Mouse (Mus musculus) stomach, embryonic 16.5 days (tissue): ENCODE measurements around the gene AK157302. TPM values are rescaled to one million over a fixed set of nuclear protein-coding genes. Genes with fewer than 3 reads are reported as not detected.
"Not testable (repeated sequence)": the region's sequence is repeated elsewhere in the genome, so short reads cannot be mapped to it uniquely, and the experiment has no call there.

Source experiments
- ATAC-seq: fragments of 200-750 bp; cut with Nextera tagmentation; 2 replicates; pipeline ENCODE4 v1.8.0; 2017; ENCODE audit warnings: moderate number of reproducible peaks, moderate TSS enrichment; ENCODE audit not compliant: insufficient read depth, low FRiP score
- H3K27ac ChIP-seq: fragments of 300-500 bp; sonication (generic); 2 replicates; pipeline ENCODE4 v1.5.1; 2014; ENCODE audit warnings: low read length
- H3K27me3 ChIP-seq: fragments of 300-500 bp; sonication (generic); 2 replicates; pipeline ENCODE4 v1.6.1; 2014; ENCODE audit warnings: low read length, control low read depth, mixed read lengths; ENCODE audit not compliant: control insufficient read depth, insufficient read depth
- H3K36me3 ChIP-seq: fragments of 300-500 bp; sonication (generic); 2 replicates; pipeline ENCODE4 v1.6.1; 2014; ENCODE audit warnings: low read length; ENCODE audit not compliant: control insufficient read depth, insufficient read depth
- H3K4me1 ChIP-seq: fragments of 300-500 bp; sonication (generic); 2 replicates; pipeline ENCODE4 v1.6.1; 2014; ENCODE audit warnings: low read length, control low read depth, mixed read lengths; ENCODE audit not compliant: control insufficient read depth, insufficient read depth
- H3K4me2 ChIP-seq: fragments of 300-500 bp; sonication (generic); 2 replicates; pipeline ENCODE4 v1.6.1; 2014; ENCODE audit warnings: low read depth, low read length, mixed read lengths
- H3K4me3 ChIP-seq: fragments of 300-500 bp; sonication (generic); replicated peaks from 2 replicates; pipeline ENCODE4 v1.5.1; 2014; ENCODE audit warnings: mild to moderate bottlenecking, low read length
- H3K9ac ChIP-seq: fragments of 300-500 bp; sonication (generic); 2 replicates; pipeline ENCODE4 v1.6.1; 2014; ENCODE audit warnings: low read length
- H3K9me3 ChIP-seq: fragments of 300-500 bp; sonication (generic); replicated peaks from 2 replicates; pipeline ENCODE4 v1.6.1; 2016; ENCODE audit warnings: low read length, control low read depth; ENCODE audit not compliant: control insufficient read depth
- WGBS: fragments of 180-500 bp; shearing (Covaris S2); extraction: QIAGEN DNeasy Blood & Tissue Kit; methylation state at CpG from one replicate; pipeline ENCODE4 v1.1.7; 2014; 5-methylcytosine and 5-hydroxymethylcytosine counted together
- polyA plus RNA-seq: library from polyadenylated mRNA; unstranded; fragments of >200 nt; fragmentation: Nextera tagmentation; extraction: Ambion mirVana; gene quantifications from 2 replicates; pipeline ENCODE4 v1.2.1, GENCODE M21; 2015

Gene AK157302
- polyA plus RNA-seq, 1 experiment from 2014 or later: 0.48 TPM

DNA sequence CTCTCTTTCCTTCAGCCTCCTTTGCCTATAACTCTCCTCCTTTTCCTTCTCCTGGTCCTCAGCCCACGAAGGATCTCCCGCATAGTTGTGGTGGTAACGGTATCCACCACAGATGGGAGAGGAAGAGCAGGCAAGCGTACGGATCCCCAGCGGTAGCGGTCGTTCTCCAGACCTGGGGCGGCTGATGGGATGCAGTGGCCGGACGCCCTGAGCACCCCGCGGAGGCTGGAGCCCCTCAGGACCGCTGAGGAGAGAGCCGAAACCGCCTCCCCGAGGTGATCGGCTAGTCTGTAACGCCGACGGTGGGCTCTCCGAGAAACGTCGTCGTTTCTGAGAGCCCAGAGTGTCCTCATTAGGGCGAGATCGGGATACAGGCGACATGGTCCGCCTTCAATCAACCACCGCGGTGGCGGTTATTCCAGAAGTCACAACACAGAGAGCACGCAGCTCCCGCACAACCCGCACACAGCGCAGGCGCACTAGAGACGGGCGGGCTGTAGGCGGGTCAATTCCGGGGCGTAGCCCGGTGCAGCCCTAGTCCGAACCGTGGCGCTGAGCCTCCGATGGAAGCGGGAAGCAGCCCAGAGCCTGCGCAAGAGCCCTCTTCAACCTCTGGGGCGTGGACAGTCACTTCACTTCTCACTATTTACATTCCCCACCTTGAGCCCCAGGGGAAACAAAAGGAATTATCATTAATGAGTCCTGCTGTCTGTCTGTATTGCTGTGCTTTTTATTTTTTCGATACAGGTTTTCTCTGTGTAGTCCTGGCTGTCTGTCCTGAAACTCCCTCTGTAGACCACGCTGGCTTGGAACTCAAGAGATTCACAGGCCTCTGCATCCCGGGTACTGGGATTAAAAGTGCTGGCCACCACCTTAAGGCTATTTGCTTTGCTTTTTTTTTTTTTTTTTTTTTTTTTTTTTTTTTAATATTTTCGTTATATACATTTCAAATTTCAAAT is 26.7 kb upstream of the AK157302 start, which contains the start of gene Nkapl:
TSS of gene Nkapl (minus strand) at position 449 of the 959 bp plus-strand sequence.
- H3K4me3 ChIP-seq: peak within 1 kb of the TSS; percentile 66

DNA sequence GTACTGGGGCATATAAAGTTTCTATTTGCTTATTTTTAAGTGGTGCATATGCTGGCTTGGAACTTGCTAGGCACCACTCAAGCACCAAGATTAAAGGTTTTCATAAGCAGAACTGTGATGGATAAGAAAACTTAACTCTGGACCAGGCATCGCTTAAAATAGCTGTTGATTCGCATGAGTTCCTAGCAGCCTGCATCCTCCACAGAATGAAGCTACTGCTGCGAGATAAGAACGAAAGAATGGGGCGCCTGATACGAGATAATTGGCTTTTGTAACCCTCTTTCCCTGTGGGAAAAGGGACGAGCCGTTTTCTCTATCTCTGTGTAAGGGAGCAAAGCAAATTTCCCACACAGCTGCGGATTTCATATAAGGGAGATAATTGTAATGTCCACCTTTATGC is 25.9 kb upstream of the AK157302 start:
- peak overlapping the region; percentile 97 for H3K4me2 ChIP-seq
- H3K4me3 ChIP-seq: no peak overlapping the region
- H3K36me3 ChIP-seq: no peaks in the 10 kb centered on the region
- H3K9me3 ChIP-seq: no peaks in the 10 kb centered on the region
- no peak overlapping the region for H3K9ac ChIP-seq
- H3K27ac ChIP-seq: no peak overlapping the region
- peaks cover 2% of the 10 kb centered on the region; the same call in 1 of the 2 replicates for H3K27me3 ChIP-seq
- no peaks in the 10 kb centered on the region for H3K4me1 ChIP-seq
- ATAC-seq: no peak
- 29% methylated on average over 9 of the region's 9 CpGs for WGBS

More for the DNA sequence above, 26.7 kb upstream of the AK157302 start, which contains the start of gene Nkapl:
- Histone ChIP-seq H3K9ac (peak within 1 kb of the TSS; percentile 83), H3K36me3 (no peaks in the 10 kb centered on the region), H3K4me2 (peak within 1 kb of the TSS; percentile 97), H3K4me1 (no peaks in the 10 kb centered on the region), H3K27ac (no peak within 1 kb of the TSS), H3K27me3 (peaks cover 2% of the 10 kb centered on the region; the same call in 1 of the 2 replicates), H3K9me3 (no peaks in the 10 kb centered on the region)
- peak; percentile 99 for ATAC-seq
- WGBS: 1% methylated on average over 54 of the region's 54 CpGs

DNA sequence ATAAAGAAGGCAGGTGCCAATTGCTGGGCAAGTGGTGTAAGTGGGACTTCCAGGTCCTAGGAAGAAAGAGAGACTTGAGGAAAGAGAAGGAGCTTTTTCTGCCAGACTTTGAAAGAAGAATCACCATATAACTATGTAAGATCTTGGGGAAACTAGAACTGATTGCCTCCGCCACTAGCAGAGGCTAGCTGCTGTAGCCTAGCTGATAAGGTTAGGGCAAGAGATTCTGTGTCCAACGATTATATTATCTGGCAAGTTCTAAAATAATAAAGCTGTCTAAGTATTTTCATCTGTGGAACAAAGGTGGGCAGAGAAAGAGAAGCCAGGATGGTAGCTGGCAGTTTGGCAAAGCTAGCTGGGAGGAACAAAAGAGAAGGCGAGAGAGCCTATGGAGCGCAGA is 22.6 kb upstream of the AK157302 start:
- Histone ChIP-seq H3K27me3 (peaks cover 2% of the 10 kb centered on the region; the same call in 1 of the 2 replicates), H3K36me3 (no peaks in the 10 kb centered on the region), H3K9me3 (no peaks in the 10 kb centered on the region), H3K4me1 (no peaks in the 10 kb centered on the region), H3K4me2 (no peak overlapping the region), H3K9ac (no peak overlapping the region), H3K4me3 (no peak overlapping the region), H3K27ac (no peak overlapping the region)
- 43% methylated on average over 4 of the region's 4 CpGs for WGBS
- no peak for ATAC-seq

DNA sequence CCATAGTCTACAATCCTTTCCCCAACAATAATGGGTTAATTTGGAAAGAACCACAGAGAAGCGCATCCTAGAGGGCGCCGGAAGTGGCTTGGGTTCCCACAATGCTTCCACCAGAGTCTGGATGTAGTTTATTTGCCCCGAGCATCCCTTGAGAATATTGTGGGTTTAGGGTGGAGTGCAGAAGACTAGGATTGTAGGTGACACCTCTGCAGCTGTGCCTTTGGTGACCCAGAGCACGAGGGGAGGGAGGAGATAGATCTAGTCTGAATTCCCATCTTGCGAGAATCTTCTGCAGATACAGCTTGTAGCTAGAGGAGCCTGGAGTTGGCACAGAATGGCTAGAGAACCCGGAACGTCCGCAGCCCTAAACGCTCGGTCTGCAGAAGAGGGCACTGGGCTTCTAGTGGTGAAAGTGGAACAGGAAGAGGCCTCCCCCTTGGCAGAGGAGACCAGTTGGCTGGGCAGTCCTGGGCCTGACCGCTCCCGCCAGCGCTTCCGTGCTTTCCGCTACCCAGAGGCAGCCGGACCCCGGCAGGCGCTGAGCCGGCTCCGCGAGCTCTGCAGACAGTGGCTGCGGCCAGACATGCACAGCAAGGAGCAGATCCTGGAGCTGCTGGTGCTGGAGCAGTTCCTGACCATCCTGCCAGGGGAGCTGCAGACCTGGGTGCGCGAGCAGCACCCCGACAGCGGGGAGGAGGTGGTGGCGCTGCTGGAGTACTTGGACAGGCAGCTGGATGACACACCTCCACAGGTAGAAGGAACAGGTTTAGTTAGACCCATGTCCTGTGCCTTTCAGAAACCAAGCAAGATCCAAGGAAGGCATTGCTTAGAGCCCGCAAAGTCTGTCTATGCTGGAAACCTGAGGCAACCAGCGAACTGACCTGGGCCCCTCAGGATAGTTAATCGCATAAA is 16.0 kb upstream of the AK157302 start, which contains the start of the genes Zkscan4 and Gm10065:
TSS of gene Zkscan4 (plus strand) at position 149 of the 912 bp plus-strand sequence.
TSS of gene Gm10065 (minus strand) at position 683 of the 912 bp plus-strand sequence.
- not testable (repeated sequence) for H3K4me1 ChIP-seq, H3K27me3 ChIP-seq, H3K9me3 ChIP-seq, H3K36me3 ChIP-seq
- H3K9ac ChIP-seq: peak within 1 kb of the TSS; percentile 78
- H3K4me3 ChIP-seq: peak within 1 kb of the TSS; percentile 71
- 2% methylated on average over 30 of the region's 31 CpGs for WGBS
- ATAC-seq: peak; percentile 83
- peak within 1 kb of the TSS; percentile 83 for H3K27ac ChIP-seq
- peak within 1 kb of the TSS; percentile 68 for H3K4me2 ChIP-seq

DNA sequence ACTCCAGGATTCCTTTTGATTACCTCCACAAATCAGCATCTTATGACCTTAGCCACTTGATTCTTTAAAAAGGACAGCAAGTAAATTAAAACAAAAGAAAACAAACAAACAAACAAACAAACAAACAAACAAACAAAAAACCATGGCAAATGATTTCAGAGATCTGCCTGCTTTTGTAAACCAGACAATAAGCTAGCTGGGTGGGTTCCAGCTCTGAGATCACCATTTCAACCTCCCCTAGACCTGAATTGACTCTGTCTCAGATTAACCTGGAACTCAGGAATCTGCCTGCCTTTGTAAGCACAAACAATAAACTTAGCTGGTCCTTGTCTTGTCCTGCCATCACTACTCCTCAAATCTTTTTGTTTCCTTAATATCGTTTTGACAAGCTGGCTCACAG is 8.1 kb upstream of the AK157302 start:
- H3K27me3 ChIP-seq: no peaks in the 10 kb centered on the region
- 89% methylated on average over 1 of the region's 1 CpGs for WGBS
- H3K36me3 ChIP-seq: no peaks in the 10 kb centered on the region
- no peak overlapping the region for H3K4me2 ChIP-seq
- H3K4me3 ChIP-seq: no peak overlapping the region
- ATAC-seq: no peak
- H3K9me3 ChIP-seq: 0 out of 2 replicates have a peak, but pooled peaks cover 4% of the 10 kb centered on the region
- H3K27ac ChIP-seq: no peak overlapping the region
- H3K4me1 ChIP-seq: no peaks in the 10 kb centered on the region
- no peak overlapping the region for H3K9ac ChIP-seq

DNA sequence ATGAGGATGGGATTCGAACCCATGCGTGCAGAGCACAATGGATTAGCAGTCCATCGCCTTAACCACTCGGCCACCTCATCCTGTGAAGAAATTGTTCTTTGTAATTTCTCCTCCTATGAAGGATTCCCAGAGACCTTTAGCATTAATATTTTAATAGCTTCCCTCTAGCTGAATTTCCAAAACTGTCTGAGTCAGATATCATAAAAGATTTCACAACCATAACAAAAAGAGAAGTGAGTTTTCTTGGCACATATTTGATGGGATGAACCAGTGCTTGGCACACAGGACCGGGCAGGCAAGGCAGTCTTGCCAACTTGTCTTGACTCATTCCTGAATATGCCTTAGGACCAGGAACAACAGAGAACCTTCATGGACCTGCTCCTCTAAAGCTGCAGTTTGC is 2.2 kb upstream of the AK157302 start:
- 89% methylated on average over 5 of the region's 5 CpGs for WGBS
- ATAC-seq: no peak

DNA sequence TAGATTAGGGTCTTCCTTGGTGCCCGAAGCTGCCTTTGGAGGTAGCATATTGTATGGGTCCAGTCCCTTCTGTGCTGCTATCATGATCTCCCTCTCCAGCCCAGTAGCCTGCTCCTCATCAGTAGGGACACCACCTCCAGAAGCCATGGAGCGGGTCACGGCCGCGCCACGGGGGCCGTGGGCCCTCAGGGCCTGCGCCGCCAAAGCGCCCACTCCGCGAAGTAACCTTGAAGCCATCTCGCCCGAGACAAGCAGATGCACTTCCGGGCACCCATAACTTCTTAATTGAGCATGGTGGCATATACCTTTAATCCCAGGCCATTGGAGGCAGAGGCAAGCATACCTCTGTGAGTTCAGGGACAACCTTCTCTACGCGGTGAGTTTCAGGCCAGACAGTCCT is 6.2 kb downstream of the AK157302 start, which contains the start of gene Gm11273:
TSS of gene Gm11273 (minus strand) at position 237 of the 400 bp plus-strand sequence.
- not testable (repeated sequence) for ATAC-seq, H3K4me3 ChIP-seq, H3K9ac ChIP-seq, H3K9me3 ChIP-seq, H3K4me2 ChIP-seq, H3K27ac ChIP-seq, H3K4me1 ChIP-seq, H3K36me3 ChIP-seq, H3K27me3 ChIP-seq
- 90% methylated on average over 17 of the region's 17 CpGs for WGBS

More for the DNA sequence above, 2.2 kb upstream of the AK157302 start:
- no peak overlapping the region for H3K9ac ChIP-seq
- H3K27ac ChIP-seq: no peak overlapping the region
- no peaks in the 10 kb centered on the region for H3K9me3 ChIP-seq
- H3K4me1 ChIP-seq: no peaks in the 10 kb centered on the region
- no peak overlapping the region for H3K4me2 ChIP-seq
- no peaks in the 10 kb centered on the region for H3K36me3 ChIP-seq
- H3K27me3 ChIP-seq: no peaks in the 10 kb centered on the region
- H3K4me3 ChIP-seq: no peak overlapping the region

DNA sequence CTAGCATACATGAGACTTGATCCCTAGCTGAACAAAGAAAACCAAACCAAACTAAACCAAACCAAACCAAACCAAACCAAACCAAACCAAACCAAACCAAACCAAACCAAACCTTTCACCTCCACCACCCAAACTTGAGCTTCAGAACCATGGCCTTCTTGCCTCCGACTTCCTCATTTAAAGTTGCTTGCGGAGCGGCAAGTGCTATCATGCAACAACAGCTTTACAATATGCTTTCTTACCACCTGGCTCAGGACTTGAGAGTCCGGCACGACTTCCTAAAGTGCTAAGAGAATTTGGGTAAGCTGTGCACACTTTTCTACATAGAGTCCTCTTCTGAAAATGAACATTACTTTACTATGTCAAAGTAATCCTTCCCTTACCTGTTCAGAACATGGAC is 7.3 kb downstream of the AK157302 start:
- Histone ChIP-seq H3K4me3 (no peak overlapping the region), H3K4me2 (no peak overlapping the region), H3K27me3 (no peaks in the 10 kb centered on the region), H3K4me1 (0 out of 2 replicates have a peak, but pooled peaks cover 4% of the 10 kb centered on the region), H3K27ac (no peak overlapping the region), H3K9me3 (no peaks in the 10 kb centered on the region), H3K9ac (no peak overlapping the region), H3K36me3 (no peaks in the 10 kb centered on the region)
- 86% methylated on average over 5 of the region's 5 CpGs for WGBS
- no peak for ATAC-seq
